In genomic region chr3:75954185-75954584, GRCm38 (mm10) we compare ENCODE assay signal across 9 mouse cellular contexts. TPM values are rescaled to one million over a fixed set of nuclear protein-coding genes. Genes with fewer than 3 reads are reported as not detected.
DNase-seq lines count a peak whose midpoint lies in the region; ATAC-seq and TF ChIP-seq lines count a peak whose summit lies in the region.
"Had no signal": no experiment of that assay in that cellular context is flagged by ENCODE, and none has a peak within 500 bp of the region (broad histone marks: within the 10 kb centered on the region; RNA-seq: fewer than 3 reads in every experiment).

No protein-coding gene starts in this region.

- DNase-seq in heart, postnatal 36 days: no peak
- DNase-seq in NIH3T3 (ENCODE audit: low read depth): peak; percentile 49
- no peak for DNase-seq in hindbrain, embryonic 10.5 days (ENCODE audit: low spot score)
- DNase-seq in right cerebral cortex, adult 2 months (ENCODE audit: low spot score in 2 of 2): no peak
- no peak for DNase-seq in heart, adult 2 months

- TF ChIP-seq EP300 in heart, adult 2 months (IDR thresholded peaks at IDR 0.05; ENCODE audit: insufficient read depth, low read depth, low read length): no peak

- WGBS in heart, embryonic 12.5 days: 52% methylated on average over 3 of the region's 3 CpGs
- WGBS in hindbrain, embryonic 10.5 days: 64% methylated on average over 3 of the region's 3 CpGs
- WGBS in liver, embryonic 16.5 days (ENCODE audit: insufficient replicate concordance): 57% methylated on average over 3 of the region's 3 CpGs
- 73% methylated on average over 3 of the region's 3 CpGs for WGBS in heart, adult 2 months

- H3K9ac ChIP-seq in heart, embryonic 12.5 days: peak overlapping the region; percentile 67
- no peak overlapping the region; the same call in 1 of the 2 replicates for H3K9ac ChIP-seq in liver, embryonic 16.5 days (ENCODE audit: low read depth, low read length)
- H3K9ac ChIP-seq in heart, adult 2 months (ENCODE audit: low read depth, low read length): no peak overlapping the region

- peaks cover 54% of the 10 kb centered on the region for H3K4me1 ChIP-seq in heart, embryonic 12.5 days (replicated peaks)
- H3K4me1 ChIP-seq in hindbrain, embryonic 10.5 days (replicated peaks): peaks cover 37% of the 10 kb centered on the region
- H3K4me1 ChIP-seq in liver, embryonic 16.5 days (ENCODE audit: control insufficient read depth, low read depth, low read length): peaks cover 40% of the 10 kb centered on the region
- H3K4me1 ChIP-seq in heart, adult 2 months (ENCODE audit: control insufficient read depth, insufficient read depth, low read length): peaks cover 2% of the 10 kb centered on the region

- H3K9me3 ChIP-seq in heart, embryonic 12.5 days (replicated peaks): no peaks in the 10 kb centered on the region
- H3K9me3 ChIP-seq in hindbrain, embryonic 10.5 days: no peaks in the 10 kb centered on the region
- H3K9me3 ChIP-seq in liver, embryonic 16.5 days (replicated peaks; ENCODE audit: control insufficient read depth, low read length): no peaks in the 10 kb centered on the region

- no peaks in the 10 kb centered on the region for H3K27me3 ChIP-seq in heart, embryonic 12.5 days (replicated peaks)
- no peaks in the 10 kb centered on the region for H3K27me3 ChIP-seq in hindbrain, embryonic 10.5 days (ENCODE audit: insufficient read depth, poor library complexity, severe bottlenecking)
- H3K27me3 ChIP-seq in liver, embryonic 16.5 days (ENCODE audit: control insufficient read depth, insufficient read depth, low read depth, low read length): no peaks in the 10 kb centered on the region
- no peaks in the 10 kb centered on the region for H3K27me3 ChIP-seq in heart, adult 2 months (ENCODE audit: control insufficient read depth, insufficient read depth, low read length)
- H3K27me3 ChIP-seq: CH12.LX had no signal

- 0 out of 2 replicates have a peak overlapping the region, but pooled peaks have one; percentile 11 for H3K27ac ChIP-seq in heart, embryonic 12.5 days (ENCODE audit: poor library complexity, severe bottlenecking)
- no peak overlapping the region for H3K27ac ChIP-seq in hindbrain, embryonic 10.5 days
- H3K27ac ChIP-seq in liver, embryonic 16.5 days (ENCODE audit: low read length): peak overlapping the region; percentile 69; the same call in 1 of the 2 replicates
- no peak overlapping the region for H3K27ac ChIP-seq in heart, adult 2 months

- intact Hi-C loops in heart, postnatal 36 days (cut with DNase I): no loop called here
- intact Hi-C loops in heart, adult 2 months (cut with DNase I): no loop called here

- TF ChIP-seq CTCF in heart, adult 2 months (IDR thresholded peaks at IDR 0.05): no peak

- no peak for TF ChIP-seq POLR2A in heart, adult 2 months (IDR thresholded peaks at IDR 0.05; ENCODE audit: insufficient read depth, low read depth, low read length)

- H3K79me2 ChIP-seq in heart, adult 2 months (replicated peaks; ENCODE audit: control insufficient read depth, insufficient read depth, low read length): peaks cover 1% of the 10 kb centered on the region; the same call in 1 of the 2 replicates

- H3K36me3 ChIP-seq in heart, embryonic 12.5 days: no peaks in the 10 kb centered on the region
- no peaks in the 10 kb centered on the region; the same call in 1 of the 2 replicates for H3K36me3 ChIP-seq in hindbrain, embryonic 10.5 days
- H3K36me3 ChIP-seq in liver, embryonic 16.5 days (ENCODE audit: control insufficient read depth, insufficient read depth): no peaks in the 10 kb centered on the region
- H3K36me3 ChIP-seq in heart, adult 2 months (ENCODE audit: control insufficient read depth, insufficient read depth, low read length): no peaks in the 10 kb centered on the region; the same call in 1 of the 2 replicates

- H3K4me2 ChIP-seq in heart, embryonic 12.5 days: peak overlapping the region; percentile 88
- peak overlapping the region; percentile 87 for H3K4me2 ChIP-seq in liver, embryonic 16.5 days (ENCODE audit: low read depth, low read length)

- ATAC-seq in heart, embryonic 12.5 days (ENCODE audit: insufficient number of reproducible peaks, low FRiP score): no peak
- no peak for ATAC-seq in liver, embryonic 16.5 days (ENCODE audit: low read depth)
- ATAC-seq in erythroid progenitor cell, adult 5-6 weeks (replicated peaks; ENCODE audit: low FRiP score, poor library complexity, severe bottlenecking): no peak

- peak overlapping the region; percentile 71 for H3K4me3 ChIP-seq in heart, embryonic 12.5 days
- H3K4me3 ChIP-seq in hindbrain, embryonic 10.5 days: peak overlapping the region; percentile 67
- peak overlapping the region; percentile 78 for H3K4me3 ChIP-seq in liver, embryonic 16.5 days (ENCODE audit: low read depth, low read length)
- no peak overlapping the region for H3K4me3 ChIP-seq in heart, adult 2 months

RNA-seq across cellular contexts. Expression of gene Golim4, which starts 2.6 kb away (rescaled TPM):
- polyA plus RNA-seq in heart, embryonic 12.5 days (2016; fragmentation: Nextera tagmentation; extraction: Ambion mirVana): 62.9 and 69.1 TPM in 2 replicates
- total RNA-seq in heart, postnatal 36 days (2021): 10 to 100 TPM; 19.2 to 19.5 TPM
- 45.0 and 56.2 TPM in 2 replicates for polyA plus RNA-seq in hindbrain, embryonic 10.5 days (2016; fragmentation: Nextera tagmentation; extraction: Ambion mirVana)
- polyA plus RNA-seq in liver, embryonic 16.5 days (2015; fragmentation: Nextera tagmentation; extraction: Ambion mirVana): 21.4 and 22.7 TPM in 2 replicates
- 60.8 and 68.8 TPM in 2 replicates for total RNA-seq in erythroid progenitor cell, adult 5-6 weeks (2015; ENCODE audit: low replicate concordance)
- 67.4 and 68.5 TPM in 2 replicates for total RNA-seq in erythroid progenitor cell, adult 5-6 weeks (2017; ENCODE audit: low replicate concordance)
- 10 to 100 TPM; 15.2 to 16.5 TPM for total RNA-seq in heart, adult 2 months (2021)
- polyA plus RNA-seq in heart, adult 2 months (2012; rRNA removed): 12.4 and 17.4 TPM in 2 replicates

Comparison
In these comparisons a context has a peak if more than half of its experiments do, and no peak if none do; other contexts are left out.
1. H3K27ac ChIP-seq: peak in heart, embryonic 12.5 days (single experiment) and liver, embryonic 16.5 days (single experiment); none in hindbrain, embryonic 10.5 days (single experiment) and heart, adult 2 months (single experiment).